Mouse (Mus musculus) limb, embryonic 15.5 days (tissue): ENCODE data around the gene Dnah11. TPM values are rescaled to one million over a fixed set of nuclear protein-coding genes. Genes with fewer than 3 reads are reported as not detected.
A peak's percentile ranks its signal among the peaks of the same experiment; 100 is the strongest.

Experiments used
- ATAC-seq: fragments of 200-750 bp; cut with Nextera tagmentation; 2 replicates; pipeline ENCODE4 v1.8.0; 2017; ENCODE audit warnings: low read depth, moderate TSS enrichment; ENCODE audit not compliant: insufficient number of reproducible peaks, low FRiP score, low TSS enrichment
- H3K27ac ChIP-seq: fragments of 300-500 bp; sonication (generic); 2 replicates; pipeline ENCODE4 v1.5.1; 2015; ENCODE audit warnings: moderate library complexity, mild to moderate bottlenecking, inconsistent platforms
- H3K27me3 ChIP-seq: fragments of 300-500 bp; sonication (generic); 2 replicates; pipeline ENCODE4 v1.6.1; 2015; ENCODE audit warnings: inconsistent platforms
- H3K36me3 ChIP-seq: fragments of 300-500 bp; sonication (generic); 2 replicates; pipeline ENCODE4 v1.6.1; 2015; ENCODE audit warnings: inconsistent platforms
- H3K4me1 ChIP-seq: fragments of 300-500 bp; sonication (generic); 2 replicates; pipeline ENCODE4 v1.6.1; 2015; ENCODE audit warnings: inconsistent platforms
- H3K4me2 ChIP-seq: fragments of 300-500 bp; sonication (generic); 2 replicates; pipeline ENCODE4 v1.6.1; 2015; ENCODE audit warnings: mild to moderate bottlenecking, inconsistent platforms
- H3K4me3 ChIP-seq: fragments of 300-500 bp; sonication (generic); 2 replicates; pipeline ENCODE4 v1.5.1; 2015; ENCODE audit warnings: mild to moderate bottlenecking, inconsistent platforms
- H3K9ac ChIP-seq: fragments of 300-500 bp; sonication (generic); 2 replicates; pipeline ENCODE4 v1.6.1; 2015; ENCODE audit warnings: inconsistent platforms
- H3K9me3 ChIP-seq: fragments of 300-500 bp; sonication (generic); 2 replicates; pipeline ENCODE4 v1.6.1; 2016; ENCODE audit warnings: inconsistent platforms
- WGBS: fragments of 180-500 bp; shearing (Covaris S2); methylation state at CpG from one replicate; pipeline ENCODE4 v1.1.7; 2015; 5-methylcytosine and 5-hydroxymethylcytosine counted together
- polyA plus RNA-seq: library from polyadenylated mRNA; unstranded; fragments of >200 nt; fragmentation: Nextera tagmentation; extraction: Ambion mirVana; gene quantifications from 2 replicates; pipeline ENCODE4 v1.2.1, GENCODE M21; 2015

Dnah11 gene
- polyA plus RNA-seq, 1 experiment from 2014 or later: 0.24 TPM

GRCm38 (mm10) chr12:118034990-118035389 lies 163.9 kb downstream of the Dnah11 start:
- no peaks in the 10 kb centered on the region for H3K36me3 ChIP-seq
- no peak overlapping the region for H3K4me2 ChIP-seq
- ATAC-seq: no peak
- no peaks in the 10 kb centered on the region for H3K9me3 ChIP-seq
- no peaks in the 10 kb centered on the region for H3K27me3 ChIP-seq
- H3K9ac ChIP-seq: no peak overlapping the region
- no peak overlapping the region for H3K4me3 ChIP-seq
- no peaks in the 10 kb centered on the region for H3K4me1 ChIP-seq
- H3K27ac ChIP-seq: no peak overlapping the region
- WGBS: 68% methylated on average over 1 of the region's 1 CpGs

DNA sequence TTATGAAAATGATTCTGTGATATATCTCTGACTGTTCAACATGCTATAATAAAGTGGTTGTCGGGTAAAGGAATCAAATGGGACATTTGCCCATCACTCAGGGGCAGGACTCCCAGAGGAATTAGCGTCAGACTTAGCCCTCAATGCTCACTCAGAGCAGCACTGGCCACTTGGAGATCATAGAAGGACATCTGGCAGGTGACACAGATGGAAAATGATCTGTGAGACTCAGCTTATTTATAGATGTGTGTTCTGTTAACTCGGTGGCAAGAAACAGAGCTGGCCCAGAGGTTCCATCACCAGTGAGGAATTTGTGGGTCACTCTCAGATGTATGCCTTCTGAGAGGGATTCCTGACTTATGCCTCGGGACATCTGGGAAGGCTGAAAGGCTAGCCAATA lies 173.1 kb downstream of the Dnah11 start:
- 63% methylated on average over 4 of the region's 4 CpGs for WGBS

DNA sequence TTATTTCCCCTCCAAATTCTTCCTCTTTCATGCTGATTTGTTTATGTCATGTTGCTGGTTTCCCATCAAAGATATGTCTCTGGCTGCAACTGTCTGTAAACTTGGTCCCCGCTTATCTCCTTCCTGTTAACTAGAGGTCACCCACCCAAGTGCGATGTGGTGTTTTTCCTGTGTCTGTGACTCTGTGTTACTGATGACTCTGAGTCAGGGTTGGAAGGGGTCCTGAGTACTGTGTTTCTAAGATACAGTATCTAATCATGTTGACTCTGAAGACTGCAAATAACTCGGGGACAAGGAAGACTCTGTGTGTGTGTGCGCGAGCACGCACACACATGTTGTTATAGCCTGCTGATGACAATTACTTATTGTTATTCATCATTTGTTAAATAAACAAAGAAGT lies 179.9 kb downstream of the Dnah11 start:
- no peak for ATAC-seq
- Histone ChIP-seq H3K27me3 (no peaks in the 10 kb centered on the region), H3K4me3 (no peak overlapping the region), H3K4me2 (no peak overlapping the region), H3K4me1 (no peaks in the 10 kb centered on the region), H3K27ac (no peak overlapping the region), H3K36me3 (no peaks in the 10 kb centered on the region), H3K9ac (no peak overlapping the region), H3K9me3 (no peaks in the 10 kb centered on the region)
- 91% methylated on average over 6 of the region's 6 CpGs for WGBS

More for the DNA sequence above, 173.1 kb downstream of the Dnah11 start:
- H3K27ac ChIP-seq: no peak overlapping the region
- H3K9me3 ChIP-seq: no peaks in the 10 kb centered on the region
- no peaks in the 10 kb centered on the region for H3K27me3 ChIP-seq
- H3K36me3 ChIP-seq: no peaks in the 10 kb centered on the region
- no peak for ATAC-seq
- H3K4me3 ChIP-seq: no peak overlapping the region
- no peak overlapping the region for H3K9ac ChIP-seq
- H3K4me1 ChIP-seq: no peaks in the 10 kb centered on the region
- no peak overlapping the region for H3K4me2 ChIP-seq

- no peak for ATAC-seq
- WGBS: 86% methylated on average over 3 of the region's 3 CpGs
- H3K9me3 ChIP-seq: no peaks in the 10 kb centered on the region
These were observed 185.0 kb downstream of the Dnah11 start for GRCm38 (mm10) chr12:118013872-118014271.

DNA sequence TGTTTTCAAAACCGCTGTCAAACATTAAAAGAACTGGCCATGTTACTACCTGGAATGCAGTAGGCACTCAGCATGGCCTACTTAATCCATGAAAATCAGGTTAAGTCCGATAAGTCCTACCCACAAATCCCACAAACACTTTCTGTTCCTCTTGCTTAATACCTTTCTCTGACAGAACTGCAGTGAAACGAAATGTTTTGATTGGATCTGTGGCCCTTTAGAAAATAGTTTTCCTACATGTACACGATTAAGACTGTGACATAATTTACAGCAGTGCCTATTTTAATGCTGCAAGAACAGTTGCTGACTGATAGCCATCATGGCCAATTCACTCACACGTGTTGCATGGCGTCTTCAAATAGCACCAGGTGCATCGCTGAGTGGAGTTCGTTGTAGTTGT lies 186.9 kb downstream of the Dnah11 start:
- ATAC-seq: no peak
- Histone ChIP-seq H3K4me3 (no peak overlapping the region), H3K4me1 (no peaks in the 10 kb centered on the region), H3K9me3 (no peaks in the 10 kb centered on the region), H3K27ac (no peak overlapping the region), H3K36me3 (no peaks in the 10 kb centered on the region), H3K4me2 (no peak overlapping the region), H3K9ac (no peak overlapping the region), H3K27me3 (no peaks in the 10 kb centered on the region)
- WGBS: 81% methylated on average over 8 of the region's 8 CpGs

More at GRCm38 (mm10) chr12:118013872-118014271, 185.0 kb downstream of the Dnah11 start:
- H3K4me1 ChIP-seq: no peaks in the 10 kb centered on the region
- no peak overlapping the region for H3K27ac ChIP-seq
- H3K9ac ChIP-seq: no peak overlapping the region
- no peaks in the 10 kb centered on the region for H3K36me3 ChIP-seq
- H3K27me3 ChIP-seq: no peaks in the 10 kb centered on the region
- no peak overlapping the region for H3K4me2 ChIP-seq
- no peak overlapping the region for H3K4me3 ChIP-seq

DNA sequence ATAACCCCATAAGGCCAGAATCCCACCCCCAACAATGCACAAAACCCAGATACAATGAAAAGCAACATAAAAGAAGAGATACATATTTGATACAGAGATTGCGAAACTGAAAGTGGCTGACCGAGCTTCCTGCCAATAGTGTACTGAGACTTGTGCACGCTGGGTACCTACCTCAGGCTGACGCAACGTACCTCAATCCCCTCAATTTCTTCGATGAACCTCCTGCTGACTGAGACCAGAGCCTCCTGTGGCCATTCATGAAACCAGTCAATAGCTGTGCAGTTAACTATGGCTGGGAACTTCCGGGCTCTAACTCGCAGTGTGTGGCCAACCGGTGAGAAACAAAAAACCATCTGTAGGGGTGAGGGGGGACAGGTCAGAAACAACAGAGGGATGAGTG lies 203.9 kb downstream of the Dnah11 start:
- 70% methylated on average over 9 of the region's 9 CpGs for WGBS

DNA sequence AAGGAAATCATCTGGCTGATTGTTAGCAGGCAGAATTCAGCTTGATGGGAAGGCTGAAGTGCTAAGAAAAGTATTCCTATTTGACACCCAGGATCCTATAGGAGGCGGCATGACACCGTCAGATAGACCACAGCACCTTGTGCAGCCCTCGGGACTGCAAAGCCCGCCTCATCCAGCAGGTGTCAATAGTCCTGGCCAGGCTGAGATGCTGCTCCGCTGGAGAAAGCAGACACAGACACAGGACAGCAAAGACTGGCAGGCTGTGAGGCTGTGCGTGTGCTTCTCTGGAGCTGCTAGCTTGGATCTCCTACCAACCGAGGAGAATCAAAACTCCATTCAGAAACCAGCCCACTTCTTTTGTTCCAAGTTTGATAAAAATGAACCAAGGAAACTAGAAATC lies 205.3 kb downstream of the Dnah11 start:
- Histone ChIP-seq H3K4me2 (no peak overlapping the region), H3K9me3 (no peaks in the 10 kb centered on the region), H3K27me3 (peaks cover 8% of the 10 kb centered on the region; the same call in 1 of the 2 replicates), H3K4me3 (no peak overlapping the region), H3K4me1 (peaks cover 7% of the 10 kb centered on the region; the same call in 1 of the 2 replicates), H3K27ac (no peak overlapping the region), H3K9ac (no peak overlapping the region), H3K36me3 (no peaks in the 10 kb centered on the region)
- under 1% methylated on average over 7 of the region's 7 CpGs for WGBS
- peak; percentile 83 for ATAC-seq

More for the DNA sequence above, 203.9 kb downstream of the Dnah11 start:
- Histone ChIP-seq H3K4me1 (no peaks in the 10 kb centered on the region), H3K9me3 (no peaks in the 10 kb centered on the region), H3K36me3 (no peaks in the 10 kb centered on the region), H3K27ac (no peak overlapping the region), H3K4me2 (no peak overlapping the region), H3K4me3 (no peak overlapping the region), H3K27me3 (peaks cover 8% of the 10 kb centered on the region; the same call in 1 of the 2 replicates), H3K9ac (no peak overlapping the region)
- no peak for ATAC-seq

DNA sequence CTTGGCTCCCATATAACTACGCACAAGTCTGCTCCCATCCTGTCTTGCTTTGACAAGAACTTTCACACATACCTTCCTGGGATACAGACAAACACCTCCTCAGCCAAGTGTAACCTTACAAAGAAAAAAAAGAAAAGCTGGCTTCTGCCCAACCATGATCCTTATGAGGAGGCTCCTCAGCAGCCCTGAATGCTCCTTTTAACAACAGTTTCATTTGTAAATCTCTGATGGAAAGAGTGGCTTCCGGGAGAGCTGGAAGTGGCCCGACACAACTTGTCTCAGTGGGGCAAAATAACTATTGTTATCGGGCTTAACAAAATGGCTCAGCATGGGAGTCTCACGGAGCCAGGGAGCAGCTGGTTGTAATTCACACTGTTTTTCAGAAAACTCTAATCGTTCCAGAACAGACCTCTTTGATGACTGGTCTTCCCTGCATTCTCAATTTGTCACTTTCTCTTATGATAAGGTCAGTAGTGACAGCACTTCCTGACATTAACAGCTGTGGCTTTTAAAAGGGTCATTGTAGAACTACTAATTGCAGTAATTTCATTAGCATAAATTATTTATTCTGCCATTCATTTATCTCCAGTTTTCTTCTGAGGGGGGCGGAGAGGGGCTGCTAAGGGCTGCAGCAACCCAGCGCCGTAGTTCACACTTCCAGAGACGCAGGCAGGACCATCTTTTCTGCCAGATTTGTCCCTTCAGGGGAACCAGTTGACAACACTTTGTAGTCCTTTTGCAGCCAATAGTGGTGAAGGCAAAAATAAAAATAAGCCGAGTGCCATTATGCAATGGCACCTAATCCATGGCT lies 209.6 kb downstream of the Dnah11 start:
- Histone ChIP-seq H3K27ac (no peak overlapping the region), H3K27me3 (peaks cover 8% of the 10 kb centered on the region; the same call in 1 of the 2 replicates), H3K36me3 (no peaks in the 10 kb centered on the region), H3K9me3 (no peaks in the 10 kb centered on the region), H3K4me2 (peak overlapping the region; percentile 19), H3K4me3 (no peak overlapping the region), H3K9ac (no peak overlapping the region), H3K4me1 (peaks cover 7% of the 10 kb centered on the region; the same call in 1 of the 2 replicates)
- no peak for ATAC-seq
- 7% methylated on average over 11 of the region's 11 CpGs for WGBS

DNA sequence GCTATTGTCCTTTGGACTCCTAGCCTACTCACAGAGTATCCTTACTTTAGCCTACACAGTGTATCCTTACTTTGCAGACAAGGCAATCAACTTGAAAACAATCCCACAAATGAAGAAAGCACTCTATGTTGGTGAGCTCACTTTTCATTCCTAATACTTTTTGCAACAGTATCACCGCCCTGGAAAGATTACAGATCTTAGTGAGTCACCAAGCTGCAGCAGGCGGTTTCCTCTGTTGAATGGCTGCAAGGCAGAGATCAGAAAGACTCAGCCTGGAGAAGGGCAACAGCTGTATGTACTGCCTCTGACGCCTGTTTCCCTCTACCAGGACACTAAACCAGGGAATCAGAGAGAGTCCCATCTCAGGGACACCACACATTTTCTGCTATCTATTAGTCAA lies 218.5 kb downstream of the Dnah11 start:
- Histone ChIP-seq H3K27me3 (no peaks in the 10 kb centered on the region), H3K4me1 (no peaks in the 10 kb centered on the region), H3K36me3 (no peaks in the 10 kb centered on the region), H3K9me3 (no peaks in the 10 kb centered on the region), H3K9ac (no peak overlapping the region), H3K4me3 (no peak overlapping the region), H3K4me2 (no peak overlapping the region), H3K27ac (no peak overlapping the region)
- no peak for ATAC-seq
- 41% methylated on average over 3 of the region's 3 CpGs for WGBS

DNA sequence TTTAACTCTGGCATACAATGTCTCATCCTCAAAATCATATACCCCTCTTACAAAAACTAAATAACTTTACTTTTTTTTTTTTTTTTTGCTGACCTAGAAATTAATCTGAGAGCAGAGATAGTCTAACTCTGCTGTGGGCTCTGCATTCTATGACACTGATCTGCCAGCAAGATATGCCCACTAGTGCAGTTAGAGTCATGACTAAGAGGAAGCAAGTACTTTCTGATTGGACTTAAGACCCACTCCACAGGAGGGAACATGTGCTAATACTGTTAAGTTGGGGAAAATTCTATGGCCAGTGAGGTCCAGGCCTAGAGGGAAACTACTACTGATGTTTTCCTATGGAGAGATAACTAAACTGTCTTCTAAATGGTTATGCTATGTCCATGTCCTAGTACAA lies 225.1 kb downstream of the Dnah11 start:
- Histone ChIP-seq H3K4me3 (no peak overlapping the region), H3K27ac (no peak overlapping the region), H3K4me1 (no peaks in the 10 kb centered on the region), H3K4me2 (no peak overlapping the region), H3K36me3 (no peaks in the 10 kb centered on the region), H3K9ac (no peak overlapping the region), H3K9me3 (no peaks in the 10 kb centered on the region), H3K27me3 (no peaks in the 10 kb centered on the region)
- ATAC-seq: no peak

GRCm38 (mm10) chr12:117962698-117963097 lies 236.1 kb downstream of the Dnah11 start:
- Histone ChIP-seq H3K4me3 (no peak overlapping the region), H3K4me2 (no peak overlapping the region), H3K9me3 (no peaks in the 10 kb centered on the region), H3K9ac (no peak overlapping the region), H3K36me3 (no peaks in the 10 kb centered on the region), H3K27me3 (no peaks in the 10 kb centered on the region), H3K27ac (no peak overlapping the region), H3K4me1 (no peaks in the 10 kb centered on the region)
- no peak for ATAC-seq
- WGBS: 51% methylated on average over 2 of the region's 2 CpGs

DNA sequence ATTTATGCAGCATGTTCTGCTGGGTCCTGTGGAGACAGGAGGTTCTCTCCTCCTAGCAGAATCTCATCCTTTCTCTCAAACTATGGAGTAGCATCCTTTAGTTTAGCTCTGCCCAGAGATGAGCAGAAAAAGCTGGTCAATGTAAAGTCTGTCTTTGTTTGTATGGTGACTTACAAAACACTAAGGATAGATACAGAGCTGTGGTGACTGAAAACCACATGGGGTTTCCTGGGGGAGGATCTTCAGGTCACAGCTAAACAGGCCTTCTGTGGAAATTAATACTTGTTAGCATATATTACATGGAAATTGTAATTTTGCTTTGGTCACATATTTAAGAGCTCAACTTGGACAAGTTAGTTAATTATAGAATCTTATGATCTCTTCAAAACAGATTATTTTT lies 239.6 kb downstream of the Dnah11 start:
- H3K4me2 ChIP-seq: no peak overlapping the region
- no peak overlapping the region for H3K9ac ChIP-seq
- no peak overlapping the region for H3K4me3 ChIP-seq
- no peaks in the 10 kb centered on the region for H3K9me3 ChIP-seq
- no peak overlapping the region for H3K27ac ChIP-seq
- ATAC-seq: no peak
- H3K4me1 ChIP-seq: no peaks in the 10 kb centered on the region
- no peaks in the 10 kb centered on the region for H3K27me3 ChIP-seq
- H3K36me3 ChIP-seq: no peaks in the 10 kb centered on the region
